Mouse (Mus musculus) adipocyte (in vitro differentiated cells): ENCODE data around the gene Serpina3k.
"Not testable (repeated sequence)": the region's sequence is repeated elsewhere in the genome, so short reads cannot be mapped to it uniquely, and the experiment has no call there.

ENCODE experiments used
- DNase-seq: peaks from one replicate; pipeline ENCODE4 v3.0.0-alpha.2; 2016; ENCODE audit warnings: low spot score

Serpina3k gene

GRCm38 (mm10) chr12:104388477-104388876 is 50.2 kb downstream of the Serpina3k start:
- no peak for DNase-seq

- not testable (repeated sequence) for DNase-seq
These were observed 52.8 kb downstream of the Serpina3k start for GRCm38 (mm10) chr12:104391057-104391456.
